Mouse (Mus musculus) embryo, embryonic 9.5 days (tissue): ENCODE measurements at regions not wholly inside any gene's neighbourhood (a gene's known extent, or its start where the extent isn't known, plus 50 kb on each side); places are given as distances from the start of the nearest gene placed in this dataset.
A peak's percentile ranks its signal among the peaks of the same experiment; 100 is the strongest.
"Not testable (repeated sequence)": the region's sequence is repeated elsewhere in the genome, so short reads cannot be mapped to it uniquely, and the experiment has no call there.

Source experiments
- DNase-seq: peaks from one replicate; pipeline ENCODE4 v3.0.0-alpha.2; 2017; ENCODE audit errors: extremely low spot score

DNA sequence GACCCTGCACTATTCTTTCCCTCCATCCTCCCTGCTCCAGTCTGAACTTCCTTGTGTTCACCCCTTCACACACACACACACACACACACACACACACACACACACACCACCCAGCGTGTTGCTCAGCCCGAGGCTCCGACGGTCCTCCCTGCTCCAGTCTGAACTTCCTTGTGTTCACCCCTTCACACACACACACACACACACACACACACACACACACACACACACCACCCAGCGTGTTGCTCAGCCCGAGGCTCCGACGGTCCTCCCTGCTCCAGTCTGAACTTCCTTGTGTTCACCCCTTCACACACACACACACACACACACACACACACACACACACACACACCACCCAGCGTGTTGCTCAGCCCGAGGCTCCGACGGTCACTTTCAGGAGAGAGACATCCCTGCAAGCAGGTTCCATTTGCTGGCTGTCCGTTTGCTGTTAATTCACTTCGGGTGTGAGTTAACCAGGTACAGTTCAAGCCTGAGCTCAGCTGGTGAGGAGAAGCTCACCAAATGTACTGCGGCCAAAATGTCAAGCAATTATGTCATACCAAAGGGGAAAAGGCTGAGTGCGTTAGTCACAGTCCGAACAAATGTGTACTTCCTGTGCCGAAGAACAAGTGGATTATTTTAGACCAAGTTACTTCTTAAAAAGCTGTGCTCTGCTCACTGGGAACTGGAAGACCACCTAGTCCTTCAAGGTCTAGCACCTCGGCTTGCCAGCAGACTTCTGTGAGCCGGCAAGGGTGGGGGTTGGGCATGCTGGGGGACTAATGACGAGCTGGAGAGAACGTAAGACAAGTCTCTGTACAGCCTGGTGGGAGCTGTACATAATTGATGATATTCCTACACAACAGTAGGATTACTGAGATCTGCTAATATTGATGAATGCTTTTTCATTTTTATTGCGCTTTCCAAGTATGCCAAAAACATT is 52.0 kb upstream of the Wwc2 start:
- DNase-seq, result not testable (repeated sequence)

DNA sequence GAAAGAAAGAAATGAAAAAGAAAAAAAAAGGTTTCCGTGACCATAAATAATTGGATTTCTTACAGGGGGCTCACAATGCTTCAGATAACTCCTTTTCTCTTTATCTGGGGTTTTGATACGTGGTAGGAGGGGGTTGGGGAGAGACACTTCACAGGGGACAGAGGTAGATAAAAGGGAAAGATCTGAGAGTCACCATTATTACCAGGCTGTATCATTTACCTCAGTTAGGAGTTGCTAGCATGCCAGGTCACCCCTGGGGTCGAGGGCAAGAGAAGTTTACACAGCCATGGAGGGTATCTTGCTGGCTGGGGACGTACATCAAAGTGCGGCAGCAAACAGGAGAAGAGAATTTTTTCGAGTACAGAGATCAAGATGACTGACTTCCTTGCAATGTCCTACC is 51.5 kb upstream of the Dctd start:
- peak; percentile 23 for DNase-seq
